Mouse (Mus musculus): Measurements from ENCODE around the gene Stat3. TPM values are rescaled to one million over a fixed set of nuclear protein-coding genes. Genes with fewer than 3 reads are reported as not detected.

Stat3 gene
- polyA plus RNA-seq, 1 experiment from 2014 or later, result 30.6 TPM

- H3K4me2 ChIP-seq (ENCODE audit: low read length), result no peak overlapping the region
- no peak overlapping the region for H3K27ac ChIP-seq (replicated peaks; ENCODE audit: low read depth, low read length)
- WGBS, result 66% methylated on average over 15 of the region's 15 CpGs
- H3K9me3 ChIP-seq (ENCODE audit: control insufficient read depth, low read length), result no peaks in the 10 kb centered on the region
- DNase-seq (no peak), ATAC-seq (ENCODE audit: low FRiP score, low TSS enrichment) (no peak)
- no peak overlapping the region for H3K9ac ChIP-seq (replicated peaks; ENCODE audit: low read length)
- H3K27me3 ChIP-seq (ENCODE audit: control insufficient read depth, insufficient read depth, low read length), result no peaks in the 10 kb centered on the region
- H3K36me3 ChIP-seq (ENCODE audit: control insufficient read depth, insufficient read depth, low read length), result peaks cover 24% of the 10 kb centered on the region
- no peaks in the 10 kb centered on the region for H3K4me1 ChIP-seq (ENCODE audit: control insufficient read depth, insufficient read depth, low read length)
- no peak overlapping the region for H3K4me3 ChIP-seq (replicated peaks; ENCODE audit: low read depth, low read length)
These were observed 47.9 kb downstream of the Stat3 start for GRCm38 (mm10) chr11:100891256-100892123.

- ATAC-seq (ENCODE audit: low FRiP score, low TSS enrichment) (no peak), DNase-seq (no peak)
- H3K9me3 ChIP-seq (ENCODE audit: control insufficient read depth, low read length), result no peaks in the 10 kb centered on the region
- no peaks in the 10 kb centered on the region for H3K27me3 ChIP-seq (ENCODE audit: control insufficient read depth, insufficient read depth, low read length)
- no peaks in the 10 kb centered on the region for H3K4me1 ChIP-seq (ENCODE audit: control insufficient read depth, insufficient read depth, low read length)
- H3K27ac ChIP-seq (replicated peaks; ENCODE audit: low read depth, low read length), result no peak overlapping the region
- no peak overlapping the region for H3K4me3 ChIP-seq (replicated peaks; ENCODE audit: low read depth, low read length)
- H3K36me3 ChIP-seq (ENCODE audit: control insufficient read depth, insufficient read depth, low read length), result peaks cover 24% of the 10 kb centered on the region
- H3K9ac ChIP-seq (replicated peaks; ENCODE audit: low read length), result no peak overlapping the region
- 83% methylated on average over 6 of the region's 6 CpGs for WGBS
- no peak overlapping the region for H3K4me2 ChIP-seq (ENCODE audit: low read length)
These were observed 48.9 kb downstream of the Stat3 start for GRCm38 (mm10) chr11:100890481-100890880.

GRCm38 (mm10) chr11:100888348-100888820 lies 51.0 kb downstream of the Stat3 start:
- WGBS, result 80% methylated on average over 10 of the region's 10 CpGs
- peaks cover 20% of the 10 kb centered on the region for H3K36me3 ChIP-seq (ENCODE audit: control insufficient read depth, insufficient read depth, low read length)
- H3K9me3 ChIP-seq (ENCODE audit: control insufficient read depth, low read length), result no peaks in the 10 kb centered on the region
- H3K27ac ChIP-seq (replicated peaks; ENCODE audit: low read depth, low read length), result no peak overlapping the region
- no peaks in the 10 kb centered on the region for H3K27me3 ChIP-seq (ENCODE audit: control insufficient read depth, insufficient read depth, low read length)
- ATAC-seq (ENCODE audit: low FRiP score, low TSS enrichment) (no peak), DNase-seq (no peak)
- no peak overlapping the region for H3K4me2 ChIP-seq (ENCODE audit: low read length)
- H3K4me1 ChIP-seq (ENCODE audit: control insufficient read depth, insufficient read depth, low read length), result no peaks in the 10 kb centered on the region
- no peak overlapping the region for H3K9ac ChIP-seq (replicated peaks; ENCODE audit: low read length)
- no peak overlapping the region for H3K4me3 ChIP-seq (replicated peaks; ENCODE audit: low read depth, low read length)

- Histone ChIP-seq H3K27me3 (ENCODE audit: control insufficient read depth, insufficient read depth, low read length) (no peaks in the 10 kb centered on the region), H3K36me3 (ENCODE audit: control insufficient read depth, insufficient read depth, low read length) (peaks cover 16% of the 10 kb centered on the region), H3K4me1 (ENCODE audit: control insufficient read depth, insufficient read depth, low read length) (no peaks in the 10 kb centered on the region), H3K9me3 (ENCODE audit: control insufficient read depth, low read length) (no peaks in the 10 kb centered on the region), H3K4me2 (ENCODE audit: low read length) (no peak overlapping the region), H3K9ac (replicated peaks; ENCODE audit: low read length) (no peak overlapping the region), H3K27ac (replicated peaks; ENCODE audit: low read depth, low read length) (no peak overlapping the region), H3K4me3 (replicated peaks; ENCODE audit: low read depth, low read length) (no peak overlapping the region)
- DNase-seq, result no peak
- WGBS, result 87% methylated on average over 3 of the region's 3 CpGs
- no peak for ATAC-seq (ENCODE audit: low FRiP score, low TSS enrichment)
These were observed 51.6 kb downstream of the Stat3 start for GRCm38 (mm10) chr11:100887764-100888163.

- no peak for ATAC-seq (ENCODE audit: low FRiP score, low TSS enrichment)
- Histone ChIP-seq H3K4me1 (ENCODE audit: control insufficient read depth, insufficient read depth, low read length) (no peaks in the 10 kb centered on the region), H3K27ac (replicated peaks; ENCODE audit: low read depth, low read length) (no peak overlapping the region), H3K9ac (replicated peaks; ENCODE audit: low read length) (no peak overlapping the region), H3K36me3 (ENCODE audit: control insufficient read depth, insufficient read depth, low read length) (peaks cover 14% of the 10 kb centered on the region), H3K9me3 (ENCODE audit: control insufficient read depth, low read length) (no peaks in the 10 kb centered on the region), H3K4me3 (replicated peaks; ENCODE audit: low read depth, low read length) (no peak overlapping the region), H3K4me2 (ENCODE audit: low read length) (no peak overlapping the region), H3K27me3 (ENCODE audit: control insufficient read depth, insufficient read depth, low read length) (no peaks in the 10 kb centered on the region)
- no peak for DNase-seq
- WGBS, result 85% methylated on average over 4 of the region's 4 CpGs
These were observed 52.1 kb downstream of the Stat3 start for GRCm38 (mm10) chr11:100887236-100887635.

GRCm38 (mm10) chr11:100886188-100886740 lies 53.1 kb downstream of the Stat3 start:
- Histone ChIP-seq H3K27ac (replicated peaks; ENCODE audit: low read depth, low read length) (no peak overlapping the region), H3K4me2 (ENCODE audit: low read length) (no peak overlapping the region), H3K9ac (replicated peaks; ENCODE audit: low read length) (no peak overlapping the region), H3K27me3 (ENCODE audit: control insufficient read depth, insufficient read depth, low read length) (no peaks in the 10 kb centered on the region), H3K36me3 (ENCODE audit: control insufficient read depth, insufficient read depth, low read length) (peaks cover 14% of the 10 kb centered on the region), H3K4me1 (ENCODE audit: control insufficient read depth, insufficient read depth, low read length) (no peaks in the 10 kb centered on the region), H3K4me3 (replicated peaks; ENCODE audit: low read depth, low read length) (no peak overlapping the region), H3K9me3 (ENCODE audit: control insufficient read depth, low read length) (no peaks in the 10 kb centered on the region)
- ATAC-seq (ENCODE audit: low FRiP score, low TSS enrichment), result no peak
- DNase-seq, result no peak
- WGBS, result 70% methylated on average over 8 of the region's 8 CpGs

- H3K9ac ChIP-seq (replicated peaks; ENCODE audit: low read length), result no peak overlapping the region
- ATAC-seq (ENCODE audit: low FRiP score, low TSS enrichment) (no peak), DNase-seq (no peak)
- no peak overlapping the region for H3K27ac ChIP-seq (replicated peaks; ENCODE audit: low read depth, low read length)
- no peaks in the 10 kb centered on the region for H3K4me1 ChIP-seq (ENCODE audit: control insufficient read depth, insufficient read depth, low read length)
- no peaks in the 10 kb centered on the region for H3K27me3 ChIP-seq (ENCODE audit: control insufficient read depth, insufficient read depth, low read length)
- H3K4me2 ChIP-seq (ENCODE audit: low read length), result no peak overlapping the region
- no peaks in the 10 kb centered on the region for H3K9me3 ChIP-seq (ENCODE audit: control insufficient read depth, low read length)
- peaks cover 14% of the 10 kb centered on the region for H3K36me3 ChIP-seq (ENCODE audit: control insufficient read depth, insufficient read depth, low read length)
- H3K4me3 ChIP-seq (replicated peaks; ENCODE audit: low read depth, low read length), result no peak overlapping the region
These were observed 53.9 kb downstream of the Stat3 start for GRCm38 (mm10) chr11:100885472-100885871.

- DNase-seq (no peak), ATAC-seq (ENCODE audit: low FRiP score, low TSS enrichment) (no peak)
- peaks cover 9% of the 10 kb centered on the region; the same call in 1 of the 2 replicates for H3K36me3 ChIP-seq (ENCODE audit: control insufficient read depth, insufficient read depth, low read length)
- no peak overlapping the region for H3K4me3 ChIP-seq (replicated peaks; ENCODE audit: low read depth, low read length)
- no peaks in the 10 kb centered on the region for H3K27me3 ChIP-seq (ENCODE audit: control insufficient read depth, insufficient read depth, low read length)
- no peak overlapping the region for H3K9ac ChIP-seq (replicated peaks; ENCODE audit: low read length)
- H3K4me2 ChIP-seq (ENCODE audit: low read length), result no peak overlapping the region
- 91% methylated on average over 10 of the region's 10 CpGs for WGBS
- H3K9me3 ChIP-seq (ENCODE audit: control insufficient read depth, low read length), result no peaks in the 10 kb centered on the region
- H3K27ac ChIP-seq (replicated peaks; ENCODE audit: low read depth, low read length), result no peak overlapping the region
- no peaks in the 10 kb centered on the region for H3K4me1 ChIP-seq (ENCODE audit: control insufficient read depth, insufficient read depth, low read length)
These were observed 55.7 kb downstream of the Stat3 start for GRCm38 (mm10) chr11:100883640-100884039.
